Mouse (Mus musculus): Measurements from ENCODE around the gene Cfap161. TPM values are rescaled to one million over a fixed set of nuclear protein-coding genes. Genes with fewer than 3 reads are reported as not detected.

Gene Cfap161
- total RNA-seq (2023): not detected

GRCm38 (mm10) chr7:83794705-83795104 lies at the start of gene Cfap161:
TSS of gene Cfap161 (minus strand) at chr7:83794880.

GRCm38 (mm10) chr7:83745413-83746106 lies 49.1 kb downstream of the Cfap161 start, which contains the start of gene Il16:
TSS of gene Il16 (minus strand) at chr7:83745726.

Other genes starting within 250 kb of the Cfap161 start
- under 1 TPM; 0.09 to 0.33 TPM for gene Tmc3, start 210.0 kb downstream of the Cfap161 start, total RNA-seq (2023)
- gene Stard5, start 162.9 kb downstream of the Cfap161 start, total RNA-seq (2023): 10 to 100 TPM; 10.4 to 12.7 TPM
- 100 to 1,000 TPM; 228 to 229 TPM for gene Il16, start 49.2 kb downstream of the Cfap161 start, total RNA-seq (2023)
- gene Tlnrd1, start 89.4 kb upstream of the Cfap161 start, total RNA-seq (2023): 10 to 100 TPM in 1 of 2 experiments, 1 to 10 TPM in 1; 8.2 to 10.4 TPM
- gene Mesd, start 89.6 kb upstream of the Cfap161 start, total RNA-seq (2023): 10 to 100 TPM; 33.0 to 37.4 TPM

Measured in T-cell, adult 66 days (primary cell).